Mouse (Mus musculus) layer of hippocampus, adult 11-12 months (tissue): ENCODE measurements at regions not wholly inside any gene's neighbourhood (a gene's known extent, or its start where the extent isn't known, plus 50 kb on each side); places are given as distances from the start of the nearest gene placed in this dataset.
A peak's percentile ranks its signal among the peaks of the same experiment; 100 is the strongest.
"Not testable (repeated sequence)": the region's sequence is repeated elsewhere in the genome, so short reads cannot be mapped to it uniquely, and the experiment has no call there.

Experiments used
- DNase-seq: peaks from one replicate; pipeline ENCODE4 v3.0.0; 2022; ENCODE audit warnings: low spot score

GRCm38 (mm10) chr13:12726831-12727230 lies 73.0 kb downstream of the Prl2c3 start:
- not testable (repeated sequence) for DNase-seq

GRCm38 (mm10) chr13:12717972-12718546 lies 81.8 kb downstream of the Prl2c3 start:
- not testable (repeated sequence) for DNase-seq

- no peak for DNase-seq
These were observed 88.2 kb downstream of the Prl2c3 start for GRCm38 (mm10) chr13:12711471-12712273.

- DNase-seq, result not testable (repeated sequence)
These were observed 96.9 kb downstream of the Prl2c3 start for GRCm38 (mm10) chr13:12702804-12703612.

- not testable (repeated sequence) for DNase-seq
These were observed 97.6 kb downstream of the Prl2c3 start for GRCm38 (mm10) chr13:12702111-12702803.

GRCm38 (mm10) chr13:12693593-12694118 lies 106.2 kb downstream of the Prl2c3 start:
- not testable (repeated sequence) for DNase-seq

- not testable (repeated sequence) for DNase-seq
These were observed 111.1 kb downstream of the Prl2c3 start for GRCm38 (mm10) chr13:12688778-12689177.

GRCm38 (mm10) chr13:12688149-12688548 lies 111.7 kb downstream of the Prl2c3 start:
- not testable (repeated sequence) for DNase-seq

GRCm38 (mm10) chr13:12680954-12681571 lies 115.4 kb downstream of the Ero1lb start:
- not testable (repeated sequence) for DNase-seq

GRCm38 (mm10) chr13:12680283-12680953 lies 114.7 kb downstream of the Ero1lb start:
- peak; percentile 60 for DNase-seq

- DNase-seq, result no peak
These were observed 111.7 kb downstream of the Ero1lb start for GRCm38 (mm10) chr13:12677372-12677771.

- DNase-seq, result not testable (repeated sequence)
These were observed 105.3 kb downstream of the Ero1lb start for GRCm38 (mm10) chr13:12671011-12671410.

- not testable (repeated sequence) for DNase-seq
These were observed 103.1 kb downstream of the Ero1lb start for GRCm38 (mm10) chr13:12668742-12669141.

- DNase-seq, result not testable (repeated sequence)
These were observed 102.3 kb downstream of the Ero1lb start for GRCm38 (mm10) chr13:12667727-12668665.

- DNase-seq, result not testable (repeated sequence)
These were observed 100.4 kb downstream of the Ero1lb start for GRCm38 (mm10) chr13:12666050-12666449.
